Mouse (Mus musculus): ENCODE data around the gene Polr2i.

Polr2i gene

GRCm38 (mm10) chr7:30193581-30194100, 38.1 kb upstream of the Polr2i start:
- TF ChIP-seq POU5F1 (IDR thresholded peaks at IDR 0.05; ENCODE audit: borderline replicate concordance, low read length) (no peak), CTCF (conservative IDR thresholded peaks at IDR 0.05; ENCODE audit: low read length) (no peak), NANOG (IDR thresholded peaks at IDR 0.05; ENCODE audit: borderline replicate concordance, low read length) (no peak)

GRCm38 (mm10) chr7:30194101-30194831, 37.5 kb upstream of the Polr2i start:
- Histone ChIP-seq H3K27me3 (ENCODE audit: insufficient read depth, low read length) (no peaks in the 10 kb centered on the region), H3K9me3 (ENCODE audit: low read length) (no peaks in the 10 kb centered on the region), H3K4me3 (replicated peaks; ENCODE audit: low read length) (peak overlapping the region; percentile 95), H3K4me1 (replicated peaks; ENCODE audit: low read depth, low read length) (peaks cover 78% of the 10 kb centered on the region), H3K36me3 (ENCODE audit: insufficient read depth, low read length) (peaks cover 43% of the 10 kb centered on the region)
- TF ChIP-seq NANOG (IDR thresholded peaks at IDR 0.05; ENCODE audit: borderline replicate concordance, low read length), result no peak
- no peak for TF ChIP-seq POU5F1 (IDR thresholded peaks at IDR 0.05; ENCODE audit: borderline replicate concordance, low read length)
- TF ChIP-seq CTCF (conservative IDR thresholded peaks at IDR 0.05; ENCODE audit: low read length), result no peak

More at GRCm38 (mm10) chr7:30193581-30194100, 38.1 kb upstream of the Polr2i start:
- Histone ChIP-seq H3K4me3 (replicated peaks; ENCODE audit: low read length) (peak overlapping the region; percentile 95), H3K36me3 (ENCODE audit: insufficient read depth, low read length) (peaks cover 49% of the 10 kb centered on the region), H3K9me3 (ENCODE audit: low read length) (no peaks in the 10 kb centered on the region), H3K4me1 (replicated peaks; ENCODE audit: low read depth, low read length) (peaks cover 80% of the 10 kb centered on the region), H3K27me3 (ENCODE audit: insufficient read depth, low read length) (no peaks in the 10 kb centered on the region)

GRCm38 (mm10) chr7:30194884-30195283, 36.9 kb upstream of the Polr2i start:
- Histone ChIP-seq H3K4me1 (replicated peaks; ENCODE audit: low read depth, low read length) (peaks cover 80% of the 10 kb centered on the region), H3K27me3 (ENCODE audit: insufficient read depth, low read length) (no peaks in the 10 kb centered on the region), H3K36me3 (ENCODE audit: insufficient read depth, low read length) (peaks cover 38% of the 10 kb centered on the region), H3K4me3 (replicated peaks; ENCODE audit: low read length) (peak overlapping the region; percentile 95), H3K9me3 (ENCODE audit: low read length) (no peaks in the 10 kb centered on the region)
- TF ChIP-seq POU5F1 (IDR thresholded peaks at IDR 0.05; ENCODE audit: borderline replicate concordance, low read length) (no peak), NANOG (IDR thresholded peaks at IDR 0.05; ENCODE audit: borderline replicate concordance, low read length) (no peak), CTCF (conservative IDR thresholded peaks at IDR 0.05; ENCODE audit: low read length) (no peak)

GRCm38 (mm10) chr7:30195461-30195860, 36.3 kb upstream of the Polr2i start:
- peaks cover 80% of the 10 kb centered on the region for H3K4me1 ChIP-seq (replicated peaks; ENCODE audit: low read depth, low read length)
- H3K27me3 ChIP-seq (ENCODE audit: insufficient read depth, low read length), result no peaks in the 10 kb centered on the region
- peaks cover 32% of the 10 kb centered on the region for H3K36me3 ChIP-seq (ENCODE audit: insufficient read depth, low read length)
- H3K4me3 ChIP-seq (replicated peaks; ENCODE audit: low read length), result peak overlapping the region; percentile 95
- H3K9me3 ChIP-seq (ENCODE audit: low read length), result no peaks in the 10 kb centered on the region
- TF ChIP-seq NANOG (IDR thresholded peaks at IDR 0.05; ENCODE audit: borderline replicate concordance, low read length) (no peak), POU5F1 (IDR thresholded peaks at IDR 0.05; ENCODE audit: borderline replicate concordance, low read length) (no peak), CTCF (conservative IDR thresholded peaks at IDR 0.05; ENCODE audit: low read length) (no peak)

- Histone ChIP-seq H3K4me1 (replicated peaks; ENCODE audit: low read depth, low read length) (peaks cover 78% of the 10 kb centered on the region), H3K9me3 (ENCODE audit: low read length) (no peaks in the 10 kb centered on the region), H3K27me3 (ENCODE audit: insufficient read depth, low read length) (no peaks in the 10 kb centered on the region), H3K36me3 (ENCODE audit: insufficient read depth, low read length) (peaks cover 25% of the 10 kb centered on the region), H3K4me3 (replicated peaks; ENCODE audit: low read length) (peak overlapping the region; percentile 95)
- TF ChIP-seq NANOG (IDR thresholded peaks at IDR 0.05; ENCODE audit: borderline replicate concordance, low read length), result no peak
- no peak for TF ChIP-seq CTCF (conservative IDR thresholded peaks at IDR 0.05; ENCODE audit: low read length)
- no peak for TF ChIP-seq POU5F1 (IDR thresholded peaks at IDR 0.05; ENCODE audit: borderline replicate concordance, low read length)
Observed at GRCm38 (mm10) chr7:30196171-30196570, 35.6 kb upstream of the Polr2i start.

GRCm38 (mm10) chr7:30197592-30198129, 34.1 kb upstream of the Polr2i start:
- H3K36me3 ChIP-seq (ENCODE audit: insufficient read depth, low read length), result peaks cover 10% of the 10 kb centered on the region
- peak overlapping the region; percentile 95 for H3K4me3 ChIP-seq (replicated peaks; ENCODE audit: low read length)
- no peaks in the 10 kb centered on the region for H3K27me3 ChIP-seq (ENCODE audit: insufficient read depth, low read length)
- H3K9me3 ChIP-seq (ENCODE audit: low read length), result no peaks in the 10 kb centered on the region
- TF ChIP-seq NANOG (IDR thresholded peaks at IDR 0.05; ENCODE audit: borderline replicate concordance, low read length) (0 out of 2 replicates have a peak, but pooled peaks have one; percentile 8), POU5F1 (IDR thresholded peaks at IDR 0.05; ENCODE audit: borderline replicate concordance, low read length) (no peak), CTCF (conservative IDR thresholded peaks at IDR 0.05; ENCODE audit: low read length) (no peak)
- H3K4me1 ChIP-seq (replicated peaks; ENCODE audit: low read depth, low read length), result peaks cover 73% of the 10 kb centered on the region

- TF ChIP-seq CTCF (conservative IDR thresholded peaks at IDR 0.05; ENCODE audit: low read length) (peak; percentile 89), NANOG (IDR thresholded peaks at IDR 0.05; ENCODE audit: borderline replicate concordance, low read length) (no peak), POU5F1 (IDR thresholded peaks at IDR 0.05; ENCODE audit: borderline replicate concordance, low read length) (no peak)
- no peaks in the 10 kb centered on the region for H3K27me3 ChIP-seq (ENCODE audit: insufficient read depth, low read length)
- H3K9me3 ChIP-seq (ENCODE audit: low read length), result no peaks in the 10 kb centered on the region
- peak within 1 kb of the TSS; percentile 95 for H3K4me3 ChIP-seq (replicated peaks; ENCODE audit: low read length)
- peaks cover 77% of the 10 kb centered on the region for H3K4me1 ChIP-seq (replicated peaks; ENCODE audit: low read depth, low read length)
- H3K36me3 ChIP-seq (ENCODE audit: insufficient read depth, low read length), result peaks cover 10% of the 10 kb centered on the region
Observed at GRCm38 (mm10) chr7:30198481-30198971, 33.2 kb upstream of the Polr2i start, which contains the start of gene Capns1. Gene Capns1, minus strand, starts transcription at chr7:30198811.

GRCm38 (mm10) chr7:30199498-30200139, 32.1 kb upstream of the Polr2i start:
- Histone ChIP-seq H3K4me1 (replicated peaks; ENCODE audit: low read depth, low read length) (peaks cover 87% of the 10 kb centered on the region), H3K9me3 (ENCODE audit: low read length) (no peaks in the 10 kb centered on the region), H3K27me3 (ENCODE audit: insufficient read depth, low read length) (no peaks in the 10 kb centered on the region), H3K4me3 (replicated peaks; ENCODE audit: low read length) (peak overlapping the region; percentile 50), H3K36me3 (ENCODE audit: insufficient read depth, low read length) (peaks cover 10% of the 10 kb centered on the region)
- no peak for TF ChIP-seq NANOG (IDR thresholded peaks at IDR 0.05; ENCODE audit: borderline replicate concordance, low read length)
- no peak; the same call in 1 of the 2 replicates for TF ChIP-seq CTCF (conservative IDR thresholded peaks at IDR 0.05; ENCODE audit: low read length)
- no peak for TF ChIP-seq POU5F1 (IDR thresholded peaks at IDR 0.05; ENCODE audit: borderline replicate concordance, low read length)
